In genomic region chr12:82617682-82618370, GRCm38 (mm10) we compare ENCODE assay signal across 9 mouse cellular contexts. TPM values are rescaled to one million over a fixed set of nuclear protein-coding genes. Genes with fewer than 3 reads are reported as not detected.
A peak's percentile ranks its signal among the peaks of the same experiment; 100 is the strongest.
DNase-seq lines count a peak whose midpoint lies in the region; ATAC-seq and TF ChIP-seq lines count a peak whose summit lies in the region.
"Had no signal": no experiment of that assay in that cellular context is flagged by ENCODE, and none has a peak within 500 bp of the region (broad histone marks: within the 10 kb centered on the region; RNA-seq: fewer than 3 reads in every experiment).

No protein-coding gene starts in this region.

- peak overlapping the region; percentile 80 for H3K4me3 ChIP-seq in left cerebral cortex, adult 2 months
- H3K4me3 ChIP-seq in forebrain, embryonic 11.5 days (ENCODE audit: low read depth, low read length), result peak overlapping the region; percentile 59
- H3K4me3 ChIP-seq in limb, embryonic 10.5 days, result peak overlapping the region; percentile 60
- peak overlapping the region; percentile 60 for H3K4me3 ChIP-seq in neural tube, embryonic 14.5 days (ENCODE audit: low read depth, low read length)

- H3K4me1 ChIP-seq in forebrain, embryonic 11.5 days (replicated peaks; ENCODE audit: control insufficient read depth, insufficient read depth, low read length), result peaks cover 10% of the 10 kb centered on the region; the same call in 1 of the 2 replicates
- peaks cover 15% of the 10 kb centered on the region for H3K4me1 ChIP-seq in limb, embryonic 10.5 days
- H3K4me1 ChIP-seq in neural tube, embryonic 14.5 days (ENCODE audit: control insufficient read depth, insufficient read depth, low read length), result 0 out of 2 replicates have a peak, but pooled peaks cover 6% of the 10 kb centered on the region

- ATAC-seq in forebrain, embryonic 11.5 days (replicated peaks; ENCODE audit: low FRiP score), result no peak; the same call in 1 of the 2 replicates
- ATAC-seq in neural tube, embryonic 14.5 days (ENCODE audit: low read depth), result no peak

- H3K27me3 ChIP-seq in forebrain, embryonic 11.5 days (ENCODE audit: control insufficient read depth, insufficient read depth, low read length), result peaks cover 30% of the 10 kb centered on the region
- peaks cover 59% of the 10 kb centered on the region for H3K27me3 ChIP-seq in limb, embryonic 10.5 days (ENCODE audit: low read depth, poor library complexity, severe bottlenecking)
- H3K27me3 ChIP-seq in neural tube, embryonic 14.5 days (ENCODE audit: control insufficient read depth, insufficient read depth, low read length), result peaks cover 24% of the 10 kb centered on the region

- intact Hi-C loops in left cerebral cortex, adult 2 months (cut with DNase I), result loop anchor here (10.0 kb wide), 4 partner anchors 137 to 397 kb away; no protein-coding TSS in a partner anchor
- intact Hi-C loops in left cerebral cortex, postnatal 14 days (cut with DNase I), result loop anchor here (10.0 kb wide), 2 partner anchors 327 to 397 kb away; no protein-coding TSS in a partner anchor
- intact Hi-C loops in gastrocnemius, postnatal 36 days (cut with DNase I), result no loop called here

- H3K36me3 ChIP-seq in forebrain, embryonic 11.5 days (ENCODE audit: control insufficient read depth, insufficient read depth, low read length), result no peaks in the 10 kb centered on the region
- H3K36me3 ChIP-seq in limb, embryonic 10.5 days, result no peaks in the 10 kb centered on the region
- H3K36me3 ChIP-seq in neural tube, embryonic 14.5 days (ENCODE audit: control insufficient read depth, insufficient read depth, low read length), result no peaks in the 10 kb centered on the region

- H3K4me2 ChIP-seq in forebrain, embryonic 11.5 days (ENCODE audit: low read depth, low read length, severe bottlenecking), result peak overlapping the region; percentile 97
- H3K4me2 ChIP-seq in neural tube, embryonic 14.5 days (ENCODE audit: low read depth, low read length), result peak overlapping the region; percentile 92

- peak overlapping the region; percentile 57; the same call in 1 of the 2 replicates for H3K9ac ChIP-seq in forebrain, embryonic 11.5 days (ENCODE audit: low read length)
- no peak overlapping the region for H3K9ac ChIP-seq in neural tube, embryonic 14.5 days (replicated peaks; ENCODE audit: low read depth, low read length)

- no peaks in the 10 kb centered on the region for H3K9me3 ChIP-seq in forebrain, embryonic 11.5 days (ENCODE audit: control insufficient read depth, low read length)
- H3K9me3 ChIP-seq in limb, embryonic 10.5 days (replicated peaks), result no peaks in the 10 kb centered on the region
- no peaks in the 10 kb centered on the region for H3K9me3 ChIP-seq in neural tube, embryonic 14.5 days (ENCODE audit: control insufficient read depth, low read length)

- peak in 1 of 2 experiments; percentile 10 for DNase-seq in left cerebral cortex, adult 2 months (ENCODE audit: extremely low spot score in 1 of 2, low spot score in 2 of 2)
- no peak for DNase-seq in left cerebral cortex, postnatal 14 days (ENCODE audit: low spot score in 2 of 2)
- DNase-seq in forebrain, embryonic 11.5 days (ENCODE audit: low spot score), result no peak
- DNase-seq in limb, embryonic 10.5 days (ENCODE audit: low spot score), result no peak
- no peak for DNase-seq in gastrocnemius, postnatal 36 days
- DNase-seq in urinary bladder, postnatal 4 days (ENCODE audit: low spot score in 2 of 2), result no peak
- DNase-seq in kidney, adult 18-20 months, result no peak

- no peak for TF ChIP-seq CTCF in left cerebral cortex, adult 2 months (IDR thresholded peaks at IDR 0.05)

- WGBS in forebrain, embryonic 11.5 days, result 14% methylated on average over 20 of the region's 20 CpGs
- WGBS in limb, embryonic 10.5 days, result 22% methylated on average over 20 of the region's 20 CpGs
- 19% methylated on average over 20 of the region's 20 CpGs for whole genome bisulfite sequencing in neural tube, embryonic 14.5 days

- peak overlapping the region; percentile 96 for H3K27ac ChIP-seq in left cerebral cortex, adult 2 months
- no peak overlapping the region for H3K27ac ChIP-seq in forebrain, embryonic 11.5 days (ENCODE audit: low read depth, low read length)
- H3K27ac ChIP-seq in limb, embryonic 10.5 days, result no peak overlapping the region
- H3K27ac ChIP-seq in neural tube, embryonic 14.5 days (ENCODE audit: low read depth, low read length), result no peak overlapping the region
- H3K27ac ChIP-seq: macrophage had no signal

RNA-seq across cellular contexts. Expression of gene Rgs6, which starts 29.7 kb away (rescaled TPM):
- 10 to 100 TPM; 80.0 to 83.2 TPM for total RNA-seq in left cerebral cortex, adult 2 months (2021)
- total RNA-seq in left cerebral cortex, postnatal 14 days (2021), result 100 to 1,000 TPM in 1 of 2 experiments, 10 to 100 TPM in 1; 83.3 to 119 TPM
- polyA plus RNA-seq in forebrain, embryonic 11.5 days (2014; fragmentation: Nextera tagmentation; extraction: Ambion mirVana), result 0.72 and 0.88 TPM in 2 replicates
- polyA plus RNA-seq in limb, embryonic 10.5 days (2016; fragmentation: Nextera tagmentation; extraction: Ambion mirVana), result 0.09 TPM in 1 of 2 replicates, not detected in the other
- polyA plus RNA-seq in neural tube, embryonic 14.5 days (2014; fragmentation: Nextera tagmentation; extraction: Ambion mirVana), result 3.9 and 7.4 TPM in 2 replicates
- total RNA-seq in gastrocnemius, postnatal 36 days (2021), result under 1 TPM; 0.44 to 0.48 TPM
- polyA plus RNA-seq: macrophage had no signal

Comparison
In these comparisons a context has a peak if more than half of its experiments do, and no peak if none do; other contexts are left out.
1. RNA of gene Rgs6, which starts 29.7 kb away (total RNA-seq): 83.3 to 119 TPM in left cerebral cortex, postnatal 14 days and 80.0 to 83.2 TPM in left cerebral cortex, adult 2 months; 0.44 to 0.48 TPM in gastrocnemius, postnatal 36 days; every median in the first group is over 10 times any median in the second.
2. Peak in every context shown above with its lines, with median percentiles within 50 percentile points of each other: H3K4me3 ChIP-seq.